Mouse (Mus musculus): Measurements from ENCODE around the gene Wdr5b.
"Not testable (repeated sequence)": the region's sequence is repeated elsewhere in the genome, so short reads cannot be mapped to it uniquely, and the experiment has no call there.

Wdr5b gene

GRCm38 (mm10) chr16:36040640-36041624 is at the start of gene Wdr5b:
Wdr5b (plus strand) TSS chr16:36041190.
- DNase-seq = peak; percentile 95

GRCm38 (mm10) chr16:35992391-35992790 is 48.6 kb upstream of the Wdr5b start:
- DNase-seq = no peak

- DNase-seq = no peak
Observed at GRCm38 (mm10) chr16:35993316-35993715, 47.7 kb upstream of the Wdr5b start.

- not testable (repeated sequence) for DNase-seq
Observed at GRCm38 (mm10) chr16:35998852-35999251, 42.1 kb upstream of the Wdr5b start.

DNA sequence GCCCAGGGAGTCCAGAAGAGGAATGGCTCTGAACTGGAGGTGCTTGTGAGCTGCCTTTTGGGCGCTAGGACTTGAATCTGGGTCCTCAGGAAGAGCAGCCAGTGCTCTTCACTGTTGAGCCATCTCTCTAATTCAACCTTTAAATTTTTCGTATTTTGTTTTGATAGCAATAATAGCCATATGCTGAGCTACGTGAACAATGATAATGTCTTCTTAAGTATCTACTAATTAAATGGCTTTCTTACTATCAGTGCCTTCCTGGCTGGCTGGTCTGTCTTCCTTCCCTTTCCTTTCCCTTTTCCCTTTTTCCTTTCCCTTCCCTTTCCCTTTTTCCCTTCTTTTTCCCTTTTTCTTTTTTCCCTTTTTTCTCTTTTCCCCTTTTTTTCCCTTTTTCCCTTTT is 32.6 kb upstream of the Wdr5b start:
- DNase-seq = no peak

DNA sequence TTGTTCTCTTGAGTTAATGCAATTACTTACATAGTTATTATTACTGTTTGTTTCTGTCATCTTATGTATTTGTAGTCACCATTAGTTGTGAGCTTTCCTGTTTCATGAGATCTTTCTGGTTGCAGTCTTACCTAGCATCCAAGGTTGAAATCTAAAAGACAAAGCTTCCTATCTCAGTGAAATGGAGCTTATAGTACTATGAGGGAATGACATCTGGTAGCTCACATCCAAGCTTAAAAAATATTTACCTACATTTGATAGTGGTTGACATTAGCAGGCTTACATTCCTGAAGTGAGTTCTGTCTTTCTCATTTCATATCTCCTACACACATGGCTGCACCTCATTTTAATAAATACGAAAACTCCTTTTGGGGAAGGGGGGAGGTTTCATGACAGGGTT is 24.7 kb upstream of the Wdr5b start:
- no peak for DNase-seq

- not testable (repeated sequence) for DNase-seq
Observed at GRCm38 (mm10) chr16:36028120-36028519, 12.9 kb upstream of the Wdr5b start.

- DNase-seq = no peak
Observed at GRCm38 (mm10) chr16:36041625-36042020, 633 bp downstream of the Wdr5b start.

- no peak for DNase-seq
Observed at GRCm38 (mm10) chr16:36043073-36043472, 2.1 kb downstream of the Wdr5b start.

DNA sequence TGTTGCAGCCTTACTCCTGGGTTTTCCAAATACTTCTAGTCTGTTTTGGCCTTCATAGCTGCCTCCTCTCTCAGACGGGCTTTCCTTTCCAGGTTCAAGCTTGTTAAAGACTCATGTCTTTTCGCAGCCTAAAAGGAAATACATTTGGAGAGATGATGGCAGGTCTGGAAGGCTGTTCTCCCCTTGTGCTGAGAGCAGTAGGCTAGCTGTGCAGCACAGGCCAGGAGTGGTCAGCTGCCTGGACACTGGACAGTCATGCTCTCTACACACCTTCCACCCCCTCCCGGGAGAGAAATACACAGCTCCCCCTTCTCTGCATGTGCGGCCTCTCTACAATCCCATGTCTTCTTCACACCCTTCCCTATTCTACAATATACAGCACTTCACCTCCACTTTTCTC is 3.0 kb downstream of the Wdr5b start:
- DNase-seq = no peak

DNA sequence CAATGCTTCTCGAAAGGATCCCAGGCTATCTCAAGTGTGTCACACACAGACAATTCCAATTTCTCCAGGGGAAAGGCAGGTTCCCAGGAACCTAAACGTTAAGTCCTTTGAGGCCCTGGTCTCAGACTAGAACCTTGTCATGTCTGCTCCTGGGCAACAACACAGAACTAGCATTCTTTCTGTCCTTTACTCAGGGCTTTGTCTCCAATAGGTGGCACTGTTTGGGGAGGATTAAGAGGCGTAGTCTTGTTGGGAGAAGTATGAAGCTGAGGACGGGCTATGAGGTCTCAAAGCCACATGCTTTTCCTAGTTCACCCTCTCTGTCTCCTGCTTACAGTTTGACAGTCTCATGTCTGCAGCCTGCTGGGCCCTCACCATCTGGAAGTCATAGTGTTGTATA is 6.5 kb downstream of the Wdr5b start:
- DNase-seq = no peak

DNA sequence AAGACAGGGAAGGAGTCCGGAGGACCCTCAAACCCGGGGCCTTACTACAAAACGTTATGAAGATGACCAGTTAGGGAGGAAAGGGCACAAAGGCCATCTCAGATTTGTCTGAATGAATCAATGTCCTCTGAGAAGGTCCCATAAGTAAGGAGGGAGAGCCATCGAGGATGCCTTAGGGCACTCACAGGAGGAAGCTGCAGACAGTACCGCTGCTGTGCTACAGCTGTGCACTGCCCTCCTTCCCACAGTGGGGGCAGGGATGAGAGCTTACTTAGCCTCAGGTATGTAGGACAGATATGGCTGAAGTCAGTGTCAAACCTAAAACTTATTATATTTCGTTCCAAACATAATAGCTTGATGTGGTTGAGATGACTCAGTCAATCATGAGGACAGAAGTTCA is 10.5 kb downstream of the Wdr5b start:
- DNase-seq = no peak

DNA sequence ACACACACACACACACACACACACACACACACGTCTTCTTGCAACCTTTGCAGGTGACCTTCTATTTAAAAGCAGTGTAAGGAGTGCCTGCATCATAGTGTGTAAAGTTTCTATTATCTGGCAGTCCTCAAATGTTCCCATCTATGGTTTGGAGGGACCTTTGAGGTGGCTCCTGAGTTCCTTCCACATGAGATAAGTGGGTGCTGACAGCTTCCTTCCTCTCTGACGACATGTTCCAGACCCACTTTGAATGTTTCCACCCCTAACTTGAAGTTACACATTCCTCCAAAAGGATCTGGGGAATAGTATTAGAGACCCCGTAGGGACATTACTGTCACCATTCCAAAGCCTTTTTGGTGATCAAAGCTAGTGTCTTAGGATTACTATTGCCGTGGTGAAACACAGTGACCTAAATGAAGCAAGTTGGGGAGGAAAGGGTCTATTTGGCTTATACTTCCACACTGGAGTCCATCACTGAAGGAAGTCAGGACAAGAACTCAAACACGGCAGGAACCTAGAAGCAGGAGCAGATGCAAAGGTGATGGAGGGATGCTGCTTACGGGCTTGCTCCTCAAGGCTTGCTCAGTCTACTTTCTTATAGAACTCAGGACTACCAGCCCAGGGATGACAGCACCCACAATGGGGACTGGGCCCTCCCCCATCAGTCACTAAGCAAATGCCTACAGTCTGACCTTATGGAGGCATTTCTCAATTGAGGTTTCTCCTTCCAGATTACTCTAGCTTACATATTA is 12.7 kb downstream of the Wdr5b start:
- DNase-seq = no peak

- no peak for DNase-seq
Observed at GRCm38 (mm10) chr16:36054920-36055319, 13.9 kb downstream of the Wdr5b start.

DNA sequence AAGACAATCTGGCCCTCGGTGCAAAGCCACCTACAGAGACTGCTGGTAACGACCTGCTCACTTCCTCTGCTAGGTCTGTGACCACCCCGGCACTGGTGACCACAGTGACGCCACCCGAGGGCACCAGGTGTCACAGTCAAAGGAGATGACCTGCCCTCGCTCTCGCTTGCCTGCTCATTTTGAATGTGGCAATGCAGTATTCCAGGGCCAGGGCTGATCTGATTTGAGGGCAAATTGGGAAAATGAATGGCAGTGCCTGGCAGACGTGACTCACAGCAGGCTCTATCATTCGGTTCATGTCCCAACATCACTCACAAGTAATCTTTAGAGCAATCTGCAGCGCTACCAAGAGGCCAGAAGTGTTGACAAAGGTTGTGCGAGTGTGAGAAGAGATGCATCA is 15.4 kb downstream of the Wdr5b start:
- no peak for DNase-seq

DNA sequence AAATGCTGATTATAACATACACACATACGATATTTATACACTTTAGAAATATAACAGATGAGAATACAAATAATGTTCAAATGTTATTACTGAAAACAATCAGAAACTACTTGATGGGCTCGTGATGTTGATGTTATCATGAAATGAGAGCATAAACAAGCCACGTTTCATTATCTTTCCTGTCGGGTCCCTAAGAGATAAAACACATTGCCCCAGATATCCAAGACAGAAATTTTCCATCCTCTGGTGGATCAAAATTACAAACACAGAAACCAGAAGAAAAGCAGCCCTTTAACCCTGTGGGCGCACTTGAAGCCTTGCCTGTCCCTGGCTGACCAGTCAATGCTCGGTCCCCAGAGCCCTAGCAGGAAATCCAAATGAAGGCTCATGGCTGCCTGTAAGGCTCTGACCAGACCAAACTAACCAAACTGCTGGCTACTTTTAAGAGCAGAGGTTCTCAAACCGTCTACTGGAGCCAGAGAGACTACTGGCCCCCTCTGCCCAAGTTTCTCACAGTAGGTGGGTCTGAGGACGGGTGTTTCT is 17.0 kb downstream of the Wdr5b start:
- DNase-seq = peak; percentile 48

- not testable (repeated sequence) for DNase-seq
Observed at GRCm38 (mm10) chr16:36062534-36062933, 21.5 kb downstream of the Wdr5b start.

GRCm38 (mm10) chr16:36063315-36063714 is 22.3 kb downstream of the Wdr5b start:
- no peak for DNase-seq

DNA sequence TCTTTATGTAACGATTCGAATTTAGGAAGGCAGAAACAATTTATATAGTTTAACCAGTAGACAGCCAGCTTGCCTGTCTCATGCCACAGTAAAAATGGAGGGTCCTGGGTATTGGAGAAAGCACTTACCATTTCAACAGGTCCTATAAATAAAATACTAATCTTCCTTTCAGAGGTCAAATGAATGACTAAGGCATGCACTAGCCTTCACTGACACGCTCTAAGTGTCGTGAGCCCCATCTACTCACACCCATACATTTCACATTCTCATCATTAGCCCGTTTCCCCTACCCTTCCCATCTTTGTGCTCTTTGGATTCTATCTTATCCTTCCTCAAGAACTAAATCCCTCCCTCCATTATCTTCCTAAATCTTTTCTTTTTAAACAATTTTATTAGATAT is 23.9 kb downstream of the Wdr5b start:
- DNase-seq = no peak

DNA sequence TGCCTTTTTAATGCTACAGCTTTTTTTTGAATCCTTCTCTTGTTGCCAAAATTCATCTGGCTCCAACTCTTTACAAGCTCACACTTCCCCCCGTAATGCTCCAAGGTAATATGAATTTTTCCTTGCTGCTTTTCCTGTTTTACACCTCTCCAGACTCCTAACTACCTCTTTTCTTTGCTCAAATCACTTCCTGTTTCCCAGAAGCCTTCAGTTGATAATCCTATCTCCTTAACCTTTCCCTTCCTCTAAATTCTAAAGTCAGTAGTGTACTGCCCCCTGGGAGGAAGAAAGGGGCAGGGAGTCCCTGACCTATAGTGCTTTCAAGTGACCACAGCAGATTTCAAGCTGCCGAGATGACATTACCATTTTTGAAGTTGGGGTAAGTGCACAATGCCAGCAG is 26.7 kb downstream of the Wdr5b start:
- DNase-seq = no peak

DNA sequence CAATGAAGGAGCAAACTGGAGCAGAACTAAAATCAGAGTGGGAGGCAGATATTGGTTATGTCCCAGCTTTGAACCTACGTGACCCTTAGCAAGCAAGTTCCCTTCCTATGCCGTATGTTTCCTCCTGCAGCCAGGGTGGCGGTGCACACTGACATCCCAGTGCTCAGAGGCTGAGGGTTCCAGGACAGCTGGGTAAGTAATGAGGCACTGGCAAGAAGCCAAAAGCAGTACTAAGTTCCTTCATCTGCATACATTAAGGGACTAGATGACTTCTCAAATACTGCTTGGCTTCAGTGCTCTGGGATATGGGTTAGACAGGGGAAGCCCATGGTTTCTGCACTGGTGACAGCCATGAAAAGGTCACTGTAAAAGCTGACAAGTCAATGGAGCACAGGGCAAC is 27.4 kb downstream of the Wdr5b start:
- no peak for DNase-seq

GRCm38 (mm10) chr16:36069819-36070575 is 29.0 kb downstream of the Wdr5b start:
- DNase-seq = no peak

DNA sequence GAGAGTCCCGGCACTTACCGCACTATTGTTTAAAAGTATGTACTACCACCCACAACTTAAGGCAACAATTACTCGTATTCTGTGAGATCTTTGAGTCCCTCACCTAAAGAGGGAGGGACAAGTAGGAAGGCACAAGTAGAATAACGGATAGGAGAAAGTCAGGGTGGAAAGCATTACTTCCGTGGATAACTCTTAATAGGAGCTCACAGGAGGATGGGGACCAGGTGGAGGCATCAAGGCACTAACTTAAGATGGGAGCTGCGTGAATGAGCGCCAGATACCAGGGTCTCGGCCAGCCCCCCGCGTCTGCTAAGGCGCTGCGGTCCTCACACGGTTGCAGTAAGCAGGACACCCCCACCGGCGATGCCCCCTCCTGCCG is 30.1 kb downstream of the Wdr5b start:
- DNase-seq = no peak

Data from kidney, postnatal 14 days (tissue).